Mouse (Mus musculus): ENCODE measurements around the gene Dpp8.

Dpp8 gene

GRCm38 (mm10) chr9:65094237-65094636, 62.0 kb downstream of the Dpp8 start:
- DNase-seq, result peak in 1 of 2 experiments; percentile 14

GRCm38 (mm10) chr9:65100991-65101685, 68.9 kb downstream of the Dpp8 start, which contains the start of gene Igdcc4:
Gene Igdcc4, plus strand, starts transcription at chr9:65101486.
- no peak for DNase-seq

GRCm38 (mm10) chr9:65101686-65102376, 69.6 kb downstream of the Dpp8 start:
- DNase-seq, result peak; percentile 12 to 21

- no peak for DNase-seq
Observed at GRCm38 (mm10) chr9:65102377-65103172, 70.4 kb downstream of the Dpp8 start.

- DNase-seq, result no peak
Observed at GRCm38 (mm10) chr9:65103173-65103752, 71.0 kb downstream of the Dpp8 start.

GRCm38 (mm10) chr9:65106821-65107220, 74.6 kb downstream of the Dpp8 start:
- no peak for DNase-seq

GRCm38 (mm10) chr9:65107893-65108292, 75.7 kb downstream of the Dpp8 start:
- no peak for DNase-seq

- DNase-seq, result no peak
Observed at GRCm38 (mm10) chr9:65109132-65110072, 77.2 kb downstream of the Dpp8 start.

GRCm38 (mm10) chr9:65111698-65112097, 79.5 kb downstream of the Dpp8 start:
- no peak for DNase-seq

- DNase-seq, result no peak
Observed at GRCm38 (mm10) chr9:65113694-65114093, 81.5 kb downstream of the Dpp8 start.

- DNase-seq, result no peak
Observed at GRCm38 (mm10) chr9:65115891-65116290, 83.7 kb downstream of the Dpp8 start.

- DNase-seq, result no peak
Observed at GRCm38 (mm10) chr9:65117516-65117915, 85.3 kb downstream of the Dpp8 start.

GRCm38 (mm10) chr9:65120935-65121334, 88.7 kb downstream of the Dpp8 start:
- DNase-seq, result peak; percentile 26 to 54

GRCm38 (mm10) chr9:65122545-65122944, 90.3 kb downstream of the Dpp8 start:
- DNase-seq, result no peak

- DNase-seq, result peak; percentile 19 to 26
Observed at GRCm38 (mm10) chr9:65123552-65124168, 91.4 kb downstream of the Dpp8 start.

- DNase-seq, result peak; percentile 29 to 31
Observed at GRCm38 (mm10) chr9:65128123-65128815, 96.1 kb downstream of the Dpp8 start.

GRCm38 (mm10) chr9:65131717-65132116, 99.5 kb downstream of the Dpp8 start:
- no peak for DNase-seq

Measured in lung, adult 18-20 months (tissue).